Mouse (Mus musculus) heart, embryonic 15.5 days (tissue): ENCODE results near the gene Ghdc. TPM values are rescaled to one million over a fixed set of nuclear protein-coding genes. Genes with fewer than 3 reads are reported as not detected.

Source experiments
- ATAC-seq: fragments of 200-750 bp; cut with Nextera tagmentation; replicated peaks from 2 replicates; pipeline ENCODE4 v1.8.0; 2017; ENCODE audit warnings: low read depth, moderate TSS enrichment; ENCODE audit not compliant: insufficient number of reproducible peaks, insufficient read depth, low FRiP score
- H3K27ac ChIP-seq: fragments of 300-500 bp; sonication (generic); 2 replicates; pipeline ENCODE4 v1.5.1; 2015; ENCODE audit warnings: mild to moderate bottlenecking, inconsistent platforms
- H3K27me3 ChIP-seq: fragments of 300-500 bp; sonication (generic); 2 replicates; pipeline ENCODE4 v1.6.1; 2015; ENCODE audit warnings: inconsistent platforms
- H3K36me3 ChIP-seq: fragments of 300-500 bp; sonication (generic); 2 replicates; pipeline ENCODE4 v1.6.1; 2015; ENCODE audit warnings: mild to moderate bottlenecking, inconsistent platforms
- H3K4me1 ChIP-seq: fragments of 300-500 bp; sonication (generic); replicated peaks from 2 replicates; pipeline ENCODE4 v1.6.1; 2015; ENCODE audit warnings: inconsistent platforms
- H3K4me2 ChIP-seq: fragments of 300-500 bp; sonication (generic); 2 replicates; pipeline ENCODE4 v1.6.1; 2015; ENCODE audit warnings: inconsistent platforms, mild to moderate bottlenecking, moderate library complexity
- H3K4me3 ChIP-seq: fragments of 300-500 bp; sonication (generic); 2 replicates; pipeline ENCODE4 v1.5.1; 2015; ENCODE audit warnings: mild to moderate bottlenecking, inconsistent platforms
- H3K9ac ChIP-seq: fragments of 300-500 bp; sonication (generic); 2 replicates; pipeline ENCODE4 v1.6.1; 2015; ENCODE audit warnings: mild to moderate bottlenecking, inconsistent platforms
- H3K9me3 ChIP-seq: fragments of 300-500 bp; sonication (generic); replicated peaks from 2 replicates; pipeline ENCODE4 v1.6.1; 2016; ENCODE audit warnings: inconsistent platforms
- WGBS: fragments of 180-500 bp; shearing (Covaris S2); methylation state at CpG from one replicate; pipeline ENCODE4 v1.1.7; 2015; ENCODE audit warnings: mixed read lengths; 5-methylcytosine and 5-hydroxymethylcytosine counted together
- polyA plus RNA-seq: library from polyadenylated mRNA; unstranded; fragments of >200 nt; fragmentation: Nextera tagmentation; extraction: Ambion mirVana; gene quantifications from 2 replicates; pipeline ENCODE4 v1.2.1, GENCODE M21; 2015

The Ghdc gene
- polyA plus RNA-seq, 1 experiment from 2014 or later, result 5.5 TPM

- Histone ChIP-seq H3K4me1 (0 out of 2 replicates have a peak, but pooled peaks cover 3% of the 10 kb centered on the region), H3K4me2 (no peak overlapping the region), H3K36me3 (no peaks in the 10 kb centered on the region), H3K27me3 (peaks cover 50% of the 10 kb centered on the region), H3K9me3 (no peaks in the 10 kb centered on the region), H3K4me3 (no peak overlapping the region), H3K9ac (no peak overlapping the region), H3K27ac (no peak overlapping the region)
- WGBS, result 75% methylated on average over 10 of the region's 10 CpGs
- no peak for ATAC-seq
Measured at GRCm38 (mm10) chr11:100746546-100746945, 24.2 kb downstream of the Ghdc start.

- WGBS, result 12% methylated on average over 6 of the region's 6 CpGs
- H3K9ac ChIP-seq, result 0 out of 2 replicates have a peak overlapping the region, but pooled peaks have one; percentile 10
- H3K4me2 ChIP-seq, result no peak overlapping the region
- no peaks in the 10 kb centered on the region for H3K9me3 ChIP-seq
- no peak overlapping the region for H3K4me3 ChIP-seq
- no peaks in the 10 kb centered on the region for H3K36me3 ChIP-seq
- ATAC-seq, result no peak
- H3K27me3 ChIP-seq, result peaks cover 48% of the 10 kb centered on the region
- 0 out of 2 replicates have a peak, but pooled peaks cover 3% of the 10 kb centered on the region for H3K4me1 ChIP-seq
- H3K27ac ChIP-seq, result no peak overlapping the region
Measured at GRCm38 (mm10) chr11:100745085-100745484, 25.7 kb downstream of the Ghdc start.

GRCm38 (mm10) chr11:100741348-100741747 lies 29.4 kb downstream of the Ghdc start:
- Histone ChIP-seq H3K27me3 (peaks cover 14% of the 10 kb centered on the region), H3K27ac (no peak overlapping the region), H3K9ac (no peak overlapping the region), H3K4me2 (no peak overlapping the region), H3K4me1 (peaks cover 16% of the 10 kb centered on the region), H3K4me3 (no peak overlapping the region), H3K9me3 (no peaks in the 10 kb centered on the region), H3K36me3 (no peaks in the 10 kb centered on the region)
- 75% methylated on average over 6 of the region's 6 CpGs for WGBS
- ATAC-seq, result no peak

- 14% methylated on average over 5 of the region's 5 CpGs for WGBS
- ATAC-seq, result no peak
- Histone ChIP-seq H3K9ac (peak overlapping the region; percentile 49), H3K9me3 (no peaks in the 10 kb centered on the region), H3K27me3 (0 out of 2 replicates have a peak, but pooled peaks cover 5% of the 10 kb centered on the region), H3K4me3 (peak overlapping the region; percentile 98), H3K4me2 (peak overlapping the region; percentile 75), H3K4me1 (peaks cover 29% of the 10 kb centered on the region), H3K27ac (peak overlapping the region; percentile 78; the same call in 1 of the 2 replicates), H3K36me3 (no peaks in the 10 kb centered on the region)
Measured at GRCm38 (mm10) chr11:100738749-100739148, 32.0 kb downstream of the Ghdc start.

DNA sequence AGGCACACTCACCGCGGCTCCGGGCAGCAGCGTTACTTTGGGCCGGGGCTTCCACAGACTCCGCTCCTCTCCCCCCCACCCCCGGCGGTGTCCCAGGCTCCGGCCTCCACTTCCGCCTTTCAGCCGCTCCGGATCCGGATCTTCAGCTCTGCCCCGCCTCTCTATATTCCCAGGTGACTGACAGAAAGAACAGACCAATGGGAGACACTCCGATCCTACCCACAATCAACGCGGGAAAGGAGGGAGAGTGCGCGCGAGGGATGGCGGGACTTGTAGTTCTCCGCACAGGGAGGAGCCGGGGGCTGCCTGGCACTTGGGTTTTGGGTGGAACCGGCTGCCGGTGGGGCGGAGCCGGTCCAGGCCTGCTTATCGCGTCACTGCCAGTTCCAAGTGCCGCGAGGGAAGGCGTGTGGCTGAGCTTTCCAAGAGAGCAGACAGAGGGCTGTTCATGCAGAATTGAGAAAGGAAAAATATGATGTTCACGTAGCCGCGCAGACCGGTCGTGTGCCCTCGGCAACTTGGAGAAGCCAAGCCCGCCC lies 32.6 kb downstream of the Ghdc start, which contains the start of gene Rab5c:
TSS of gene Rab5c (minus strand) at position 150 of the 539 bp plus-strand sequence.
- Histone ChIP-seq H3K4me2 (peak within 1 kb of the TSS; percentile 86), H3K9ac (peak within 1 kb of the TSS; percentile 97), H3K27ac (peak within 1 kb of the TSS; percentile 78), H3K9me3 (no peaks in the 10 kb centered on the region), H3K4me3 (peak within 1 kb of the TSS; percentile 98), H3K4me1 (peaks cover 29% of the 10 kb centered on the region), H3K27me3 (0 out of 2 replicates have a peak, but pooled peaks cover 5% of the 10 kb centered on the region), H3K36me3 (no peaks in the 10 kb centered on the region)
- WGBS, result under 1% methylated on average over 39 of the region's 39 CpGs
- peak; percentile 100 for ATAC-seq

DNA sequence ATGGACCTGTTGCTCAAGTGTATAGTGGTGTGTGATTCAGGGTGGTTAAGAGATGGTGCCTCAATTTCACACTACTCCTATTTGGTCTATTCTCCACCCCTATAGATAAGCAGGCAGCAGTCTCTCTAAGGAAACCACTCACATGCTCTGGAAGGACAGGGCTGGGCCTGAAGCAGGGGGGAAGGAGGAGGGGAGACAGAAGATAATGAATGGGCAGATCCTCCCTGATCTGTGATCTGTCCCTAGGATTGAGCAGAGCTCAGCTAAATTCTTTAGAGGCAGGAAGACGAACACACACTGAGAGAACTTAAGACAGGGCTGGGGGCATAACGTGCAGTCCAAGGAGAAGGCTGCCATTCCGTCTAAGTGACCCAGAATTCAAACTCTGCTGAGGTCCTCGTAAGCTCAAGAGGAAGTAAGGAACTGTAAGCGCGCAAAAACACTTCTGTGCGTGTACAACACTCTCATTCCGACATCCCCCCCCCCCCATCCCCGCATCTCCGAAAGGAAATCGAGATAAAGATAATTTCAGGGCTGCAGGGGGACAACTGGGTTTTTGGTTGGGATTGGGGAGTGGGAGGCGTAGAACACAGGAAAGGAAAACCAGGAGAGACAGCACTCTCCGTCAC lies 33.5 kb downstream of the Ghdc start:
- H3K9ac ChIP-seq, result peak overlapping the region; percentile 97
- H3K36me3 ChIP-seq, result no peaks in the 10 kb centered on the region; the same call in 1 of the 2 replicates
- H3K4me3 ChIP-seq, result peak overlapping the region; percentile 98
- under 1% methylated on average over 13 of the region's 13 CpGs for whole genome bisulfite sequencing
- H3K9me3 ChIP-seq, result no peaks in the 10 kb centered on the region
- peak overlapping the region; percentile 75 for H3K27ac ChIP-seq
- 0 out of 2 replicates have a peak, but pooled peaks cover 5% of the 10 kb centered on the region for H3K27me3 ChIP-seq
- H3K4me2 ChIP-seq, result peak overlapping the region; percentile 86
- no peak for ATAC-seq
- H3K4me1 ChIP-seq, result peaks cover 31% of the 10 kb centered on the region

DNA sequence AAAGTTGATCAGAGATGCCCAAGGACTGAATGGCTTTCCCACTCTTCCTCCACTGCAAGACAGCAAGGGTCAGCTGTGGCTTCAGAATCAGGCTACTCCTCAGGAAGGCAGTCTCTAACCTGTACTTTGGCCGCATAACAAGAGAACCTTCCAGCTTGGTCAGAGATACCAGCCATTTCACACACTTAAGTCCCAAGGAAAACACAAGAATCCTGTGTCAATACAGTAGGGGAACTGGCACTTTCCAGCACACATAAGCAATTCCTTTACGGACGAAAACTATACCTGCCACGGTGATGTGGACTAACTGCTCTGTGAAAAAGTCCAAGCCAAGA lies 34.0 kb downstream of the Ghdc start:
- H3K9me3 ChIP-seq, result no peaks in the 10 kb centered on the region
- 70% methylated on average over 4 of the region's 4 CpGs for WGBS
- 0 out of 2 replicates have a peak, but pooled peaks cover 5% of the 10 kb centered on the region for H3K27me3 ChIP-seq
- H3K4me2 ChIP-seq, result peak overlapping the region; percentile 86
- H3K27ac ChIP-seq, result 0 out of 2 replicates have a peak overlapping the region, but pooled peaks have one; percentile 75
- H3K4me3 ChIP-seq, result peak overlapping the region; percentile 98
- no peak for ATAC-seq
- H3K9ac ChIP-seq, result peak overlapping the region; percentile 97; the same call in 1 of the 2 replicates
- H3K4me1 ChIP-seq, result peaks cover 31% of the 10 kb centered on the region
- no peaks in the 10 kb centered on the region; the same call in 1 of the 2 replicates for H3K36me3 ChIP-seq

DNA sequence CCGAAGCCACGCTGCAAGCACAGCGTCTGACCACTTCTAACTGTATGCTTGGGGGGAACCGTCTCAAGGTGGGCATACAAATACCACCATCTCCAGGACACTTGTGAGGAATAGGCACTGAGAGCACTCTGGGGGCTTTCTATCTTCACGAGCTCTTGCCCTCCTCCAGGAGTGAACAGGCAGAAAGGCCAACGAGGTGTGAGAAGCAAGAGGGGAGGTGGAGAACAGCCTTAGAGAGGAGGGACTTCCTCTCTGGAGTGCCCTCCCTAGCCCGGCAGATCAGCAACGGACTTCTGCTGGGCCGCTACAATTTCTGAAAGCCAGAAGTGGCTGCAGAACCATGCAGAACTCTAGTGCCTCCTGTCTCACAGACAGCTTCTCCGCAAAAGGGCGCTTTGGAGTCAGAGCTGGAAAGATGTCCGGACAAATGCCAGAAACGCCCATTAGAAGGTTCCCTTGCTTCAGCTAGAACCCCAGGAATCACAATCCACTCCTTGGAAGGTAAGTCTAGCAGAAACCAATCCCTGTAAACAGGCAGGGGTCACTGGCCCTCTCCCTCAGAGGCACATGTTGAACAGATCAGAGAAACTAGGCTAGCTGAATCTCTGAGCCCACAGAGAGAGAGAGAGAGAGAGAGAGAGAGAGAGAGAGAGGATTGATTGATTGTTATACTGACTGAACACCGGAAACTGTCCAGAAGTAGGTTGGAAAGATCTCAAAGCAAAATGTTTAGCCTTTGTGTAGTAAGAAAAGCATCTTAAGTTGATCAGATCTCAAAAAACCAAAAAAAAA lies 34.6 kb downstream of the Ghdc start:
- Histone ChIP-seq H3K4me3 (peak overlapping the region; percentile 98), H3K4me2 (peak overlapping the region; percentile 86), H3K27me3 (0 out of 2 replicates have a peak, but pooled peaks cover 5% of the 10 kb centered on the region), H3K36me3 (no peaks in the 10 kb centered on the region; the same call in 1 of the 2 replicates), H3K4me1 (peaks cover 31% of the 10 kb centered on the region), H3K9me3 (no peaks in the 10 kb centered on the region), H3K9ac (peak overlapping the region; percentile 97), H3K27ac (peak overlapping the region; percentile 38; the same call in 1 of the 2 replicates)
- ATAC-seq, result no peak
- 61% methylated on average over 14 of the region's 14 CpGs for WGBS

DNA sequence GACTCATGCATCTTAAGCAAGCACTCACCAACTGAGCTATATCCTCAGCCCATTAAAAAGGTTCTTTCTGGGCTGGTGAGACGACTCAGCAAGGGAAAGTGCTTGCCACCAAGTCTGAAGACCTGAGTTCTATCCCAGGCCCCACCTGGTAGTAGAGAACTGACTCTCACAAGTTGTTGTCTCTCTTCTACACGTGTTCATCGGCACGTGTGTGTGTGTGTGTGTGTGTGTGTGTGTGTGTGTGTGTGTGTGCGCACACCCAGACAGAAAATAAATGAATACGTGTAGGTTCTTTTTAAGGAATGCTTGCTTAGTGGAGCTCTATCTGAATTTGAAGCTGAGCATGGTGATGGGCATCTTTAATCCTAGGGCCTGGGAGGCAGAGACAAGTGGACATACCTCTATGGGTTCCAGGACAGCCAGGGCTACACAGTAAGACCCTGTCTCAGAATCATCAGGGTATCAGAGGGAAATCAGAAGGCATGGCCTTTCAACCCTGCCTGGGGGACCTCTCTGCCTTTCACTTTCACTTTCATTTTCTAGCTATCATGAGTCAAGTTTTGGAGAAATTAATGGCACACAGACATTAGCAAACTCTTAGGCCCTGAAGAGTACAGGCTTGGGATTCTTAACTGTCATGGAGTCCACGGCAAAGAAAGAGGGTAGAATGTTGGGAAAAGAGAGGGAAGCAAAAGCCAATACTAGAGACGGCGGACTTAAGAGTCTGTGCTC lies 35.5 kb downstream of the Ghdc start:
- 0 out of 2 replicates have a peak, but pooled peaks cover 3% of the 10 kb centered on the region for H3K27me3 ChIP-seq
- peak overlapping the region; percentile 28; the same call in 1 of the 2 replicates for H3K27ac ChIP-seq
- H3K4me2 ChIP-seq, result peak overlapping the region; percentile 86
- no peaks in the 10 kb centered on the region for H3K9me3 ChIP-seq
- H3K4me1 ChIP-seq, result peaks cover 31% of the 10 kb centered on the region
- H3K4me3 ChIP-seq, result peak overlapping the region; percentile 98
- 86% methylated on average over 9 of the region's 9 CpGs for WGBS
- peak overlapping the region; percentile 97; the same call in 1 of the 2 replicates for H3K9ac ChIP-seq
- no peaks in the 10 kb centered on the region; the same call in 1 of the 2 replicates for H3K36me3 ChIP-seq
- ATAC-seq, result no peak

DNA sequence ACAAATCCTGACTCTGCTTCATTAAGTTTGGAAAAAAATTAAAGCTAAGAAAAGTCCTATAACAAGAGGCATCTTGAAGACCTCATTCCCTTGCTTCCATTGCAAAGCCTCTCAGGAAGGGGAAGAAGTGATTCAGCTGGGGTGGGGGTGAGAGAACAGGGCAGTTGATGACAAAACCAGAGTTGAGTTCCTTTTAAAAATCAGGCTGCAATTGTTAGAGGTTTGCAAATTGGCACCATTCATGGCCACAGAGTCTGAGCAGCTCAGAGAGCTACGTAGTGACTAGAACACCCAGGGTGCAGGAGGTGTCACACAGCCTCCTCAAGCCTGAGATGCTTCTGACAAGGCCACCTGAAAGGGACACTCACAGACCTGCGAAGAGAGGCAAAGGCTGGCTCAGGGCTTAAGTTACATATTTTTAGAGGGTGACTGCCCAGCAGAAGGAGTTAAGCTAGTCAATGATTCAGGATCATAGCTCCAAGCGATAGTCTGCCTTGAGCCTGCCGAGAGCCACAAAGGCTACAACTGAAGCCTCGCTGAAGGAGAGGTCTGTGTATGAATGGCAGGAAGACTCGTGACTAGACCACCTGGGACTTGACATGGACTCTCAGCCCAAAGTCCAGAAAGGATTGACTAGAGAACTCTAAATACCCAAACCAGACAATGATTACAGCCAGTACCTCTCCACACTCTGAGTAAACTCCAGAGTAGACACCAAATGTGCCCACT lies 40.1 kb downstream of the Ghdc start:
- Histone ChIP-seq H3K27ac (no peak overlapping the region), H3K4me3 (no peak overlapping the region)
- 79% methylated on average over 6 of the region's 6 CpGs for WGBS

More for the DNA sequence above, 40.1 kb downstream of the Ghdc start:
- peaks cover 9% of the 10 kb centered on the region for H3K4me1 ChIP-seq
- H3K9me3 ChIP-seq, result no peaks in the 10 kb centered on the region
- no peak overlapping the region for H3K9ac ChIP-seq
- no peaks in the 10 kb centered on the region for H3K27me3 ChIP-seq
- no peak overlapping the region for H3K4me2 ChIP-seq
- no peak for ATAC-seq
- H3K36me3 ChIP-seq, result peaks cover 7% of the 10 kb centered on the region; the same call in 1 of the 2 replicates
